ENCODE assay signal across 9 mouse cellular contexts in genomic region chr8:4413764-4414163, GRCm38 (mm10).
DNase-seq lines count a peak whose midpoint lies in the region; ATAC-seq and TF ChIP-seq lines count a peak whose summit lies in the region.
"Had no signal": no experiment of that assay in that cellular context is flagged by ENCODE, and none has a peak within 500 bp of the region (broad histone marks: within the 10 kb centered on the region; RNA-seq: fewer than 3 reads in every experiment).

No protein-coding gene starts in this region.

- H3K4me3 ChIP-seq in kidney, adult 2 months (ENCODE audit: insufficient read depth, low read depth, low read length): no peak overlapping the region
- H3K4me3 ChIP-seq in hindbrain, embryonic 10.5 days: no peak overlapping the region
- H3K4me3 ChIP-seq in midbrain, embryonic 13.5 days (replicated peaks): no peak overlapping the region
- H3K4me3 ChIP-seq: left cerebral cortex, adult 2 months had no signal

- no peak for TF ChIP-seq POLR2A in kidney, adult 2 months (IDR thresholded peaks at IDR 0.05; ENCODE audit: low read depth, low read length)
- no peak for TF ChIP-seq POLR2A in brain, embryonic 14.5 days (IDR thresholded peaks at IDR 0.05; ENCODE audit: borderline replicate concordance, extremely low read depth, insufficient read depth, insufficient read length, poor library complexity, severe bottlenecking)

- H3K27me3 ChIP-seq in kidney, adult 2 months (replicated peaks; ENCODE audit: control insufficient read depth, insufficient read depth, low read length): no peaks in the 10 kb centered on the region
- H3K27me3 ChIP-seq in hindbrain, embryonic 10.5 days (ENCODE audit: insufficient read depth, poor library complexity, severe bottlenecking): no peaks in the 10 kb centered on the region
- no peaks in the 10 kb centered on the region for H3K27me3 ChIP-seq in midbrain, embryonic 13.5 days

- H3K9me3 ChIP-seq in hindbrain, embryonic 10.5 days: no peaks in the 10 kb centered on the region
- no peaks in the 10 kb centered on the region for H3K9me3 ChIP-seq in midbrain, embryonic 13.5 days

- TF ChIP-seq CTCF in kidney, adult 2 months (conservative IDR thresholded peaks at IDR 0.05; ENCODE audit: insufficient read depth, insufficient read length, low read depth, low read length): no peak
- TF ChIP-seq CTCF in brain, embryonic 14.5 days (IDR thresholded peaks at IDR 0.05; ENCODE audit: borderline replicate concordance, extremely low read depth, insufficient read depth, insufficient read length): no peak

- H3K36me3 ChIP-seq in kidney, adult 2 months (ENCODE audit: control insufficient read depth, insufficient read depth, low read length): no peaks in the 10 kb centered on the region
- H3K36me3 ChIP-seq in hindbrain, embryonic 10.5 days: no peaks in the 10 kb centered on the region
- no peaks in the 10 kb centered on the region for H3K36me3 ChIP-seq in midbrain, embryonic 13.5 days

- H3K27ac ChIP-seq in kidney, adult 2 months (ENCODE audit: insufficient read depth, low read depth, low read length): no peak overlapping the region
- H3K27ac ChIP-seq in hindbrain, embryonic 10.5 days: peak overlapping the region; percentile 4; the same call in 1 of the 2 replicates
- no peak overlapping the region for H3K27ac ChIP-seq in midbrain, embryonic 13.5 days
- H3K27ac ChIP-seq: left cerebral cortex, adult 2 months had no signal

- peak; percentile 11 for DNase-seq in kidney, adult 2 months
- no peak for DNase-seq in kidney, adult 18-20 months
- peak; percentile 86 for DNase-seq in brain, embryonic 14.5 days (ENCODE audit: low read depth)
- peak; percentile 6 for DNase-seq in hindbrain, embryonic 10.5 days (ENCODE audit: low spot score)
- DNase-seq in adrenal gland, adult 18-20 months (ENCODE audit: low spot score in 2 of 2): no peak
- no peak for DNase-seq in yolk sac, embryonic 10.5 days (ENCODE audit: low spot score)
- no peak for DNase-seq in B cell, adult 2 months

- no peak overlapping the region for H3K4me2 ChIP-seq in midbrain, embryonic 13.5 days (replicated peaks)

- peak; percentile 84 for ATAC-seq in midbrain, embryonic 13.5 days

- no peaks in the 10 kb centered on the region for H3K4me1 ChIP-seq in kidney, adult 2 months (ENCODE audit: control insufficient read depth, insufficient read depth, low read length)
- H3K4me1 ChIP-seq in hindbrain, embryonic 10.5 days (replicated peaks): peaks cover 7% of the 10 kb centered on the region; the same call in 1 of the 2 replicates
- peaks cover 3% of the 10 kb centered on the region; the same call in 1 of the 2 replicates for H3K4me1 ChIP-seq in midbrain, embryonic 13.5 days (replicated peaks)

- H3K9ac ChIP-seq in midbrain, embryonic 13.5 days (replicated peaks): no peak overlapping the region

- WGBS in kidney, adult 2 months: 53% methylated on average over 4 of the region's 4 CpGs
- 23% methylated on average over 4 of the region's 4 CpGs for WGBS in hindbrain, embryonic 10.5 days
- WGBS in midbrain, embryonic 13.5 days: 8% methylated on average over 3 of the region's 4 CpGs

Comparison
In these comparisons a context has a peak if more than half of its experiments do, and no peak if none do; other contexts are left out.
1. DNase-seq: peak in kidney, adult 2 months (single experiment), brain, embryonic 14.5 days (single experiment) and hindbrain, embryonic 10.5 days (single experiment); none in kidney, adult 18-20 months (single experiment), adrenal gland, adult 18-20 months (0 of 2), yolk sac, embryonic 10.5 days (single experiment) and B cell, adult 2 months (0 of 2).